Mouse (Mus musculus) heart, postnatal 0 days (tissue): ENCODE measurements around the gene Arhgef11.

ENCODE experiments used
- CTCF ChIP-seq: IDR thresholded peaks from 2 replicates; pipeline ENCODE4 v1.5.1; 2016; ENCODE audit warnings: antibody characterized with exemption, control low read depth, low read depth
- EP300 ChIP-seq: IDR thresholded peaks from 2 replicates; pipeline ENCODE4 v1.6.1; 2016; ENCODE audit warnings: antibody characterized with exemption, low read depth

DNA sequence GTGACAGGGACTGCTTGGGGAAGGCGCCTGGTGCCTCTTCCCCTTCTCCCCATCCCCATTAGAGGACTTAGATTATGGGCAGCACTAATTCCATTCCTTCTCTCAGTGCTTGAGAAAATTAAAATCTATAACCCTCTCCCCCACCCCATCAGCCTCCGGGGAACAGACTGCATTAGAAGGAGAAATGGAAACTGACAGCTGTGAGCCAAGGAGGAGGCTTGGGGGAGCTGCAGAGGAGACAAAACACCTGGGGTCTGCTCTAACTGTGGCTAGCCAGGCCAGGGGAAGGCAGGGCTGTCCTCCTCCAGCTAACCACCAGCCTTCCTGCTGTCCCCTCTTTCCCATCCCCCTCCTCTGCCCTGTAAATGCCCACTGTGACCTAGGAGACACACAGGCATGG lies 161.7 kb downstream of the Arhgef11 start:
- no peak for TF ChIP-seq CTCF
- no peak for TF ChIP-seq EP300
